Mouse (Mus musculus): ENCODE data around the gene Tssk1. TPM values are rescaled to one million over a fixed set of nuclear protein-coding genes. Genes with fewer than 3 reads are reported as not detected.

The Tssk1 gene
- polyA plus RNA-seq, 1 experiment from 2014 or later, result 0.05 TPM

Other genes starting within 250 kb of the Tssk1 start
- gene Ccdc74a, start 247.8 kb upstream of the Tssk1 start, polyA plus RNA-seq (2015; fragmentation: Nextera tagmentation; extraction: Ambion mirVana), result 4.1 and 4.4 TPM in 2 replicates
- gene Med15, start 161.3 kb upstream of the Tssk1 start, polyA plus RNA-seq (2015; fragmentation: Nextera tagmentation; extraction: Ambion mirVana), result 42.0 and 45.2 TPM in 2 replicates
- 53.4 and 55.6 TPM in 2 replicates for gene Klhl22, start 134.6 kb upstream of the Tssk1 start, polyA plus RNA-seq (2015; fragmentation: Nextera tagmentation; extraction: Ambion mirVana)
- 0.76 and 1.1 TPM in 2 replicates for gene Scarf2, start 96.9 kb upstream of the Tssk1 start, polyA plus RNA-seq (2015; fragmentation: Nextera tagmentation; extraction: Ambion mirVana)
- 0.27 and 0.55 TPM in 2 replicates for gene B830017H08Rik, start 61.1 kb upstream of the Tssk1 start, polyA plus RNA-seq (2015; fragmentation: Nextera tagmentation; extraction: Ambion mirVana)
- 4.5 and 6.1 TPM in 2 replicates for gene Car15, start 55.9 kb upstream of the Tssk1 start, polyA plus RNA-seq (2015; fragmentation: Nextera tagmentation; extraction: Ambion mirVana)
- 0.35 and 0.49 TPM in 2 replicates for gene Gm20518, start 2.6 kb upstream of the Tssk1 start, polyA plus RNA-seq (2015; fragmentation: Nextera tagmentation; extraction: Ambion mirVana)
- 85.6 and 101 TPM in 2 replicates for gene Dgcr2, start 4.3 kb downstream of the Tssk1 start, polyA plus RNA-seq (2015; fragmentation: Nextera tagmentation; extraction: Ambion mirVana)
- gene Tssk2, start 4.4 kb downstream of the Tssk1 start, polyA plus RNA-seq (2015; fragmentation: Nextera tagmentation; extraction: Ambion mirVana), result not detected in 2 replicates
- 48.9 and 54.6 TPM in 2 replicates for gene Ess2, start 17.1 kb downstream of the Tssk1 start, polyA plus RNA-seq (2015; fragmentation: Nextera tagmentation; extraction: Ambion mirVana)
- gene Gsc2, start 20.8 kb downstream of the Tssk1 start, polyA plus RNA-seq (2015; fragmentation: Nextera tagmentation; extraction: Ambion mirVana), result 0.32 TPM in 1 of 2 replicates, not detected in the other
- 104 and 118 TPM in 2 replicates for gene Slc25a1, start 34.0 kb downstream of the Tssk1 start, polyA plus RNA-seq (2015; fragmentation: Nextera tagmentation; extraction: Ambion mirVana)
- gene Vpreb2, start 86.2 kb downstream of the Tssk1 start, polyA plus RNA-seq (2015; fragmentation: Nextera tagmentation; extraction: Ambion mirVana), result not detected in 2 replicates
- 164 and 168 TPM in 2 replicates for gene Dgcr6, start 158.6 kb downstream of the Tssk1 start, polyA plus RNA-seq (2015; fragmentation: Nextera tagmentation; extraction: Ambion mirVana)
- 3.7 and 6.3 TPM in 2 replicates for gene Prodh, start 196.0 kb downstream of the Tssk1 start, polyA plus RNA-seq (2015; fragmentation: Nextera tagmentation; extraction: Ambion mirVana)
- gene Rtn4r, start 233.4 kb downstream of the Tssk1 start, polyA plus RNA-seq (2015; fragmentation: Nextera tagmentation; extraction: Ambion mirVana), result 7.3 and 7.8 TPM in 2 replicates